ENCODE assay signal across 18 mouse cellular contexts in genomic region chr2:164423464-164423863, GRCm38 (mm10). TPM values are rescaled to one million over a fixed set of nuclear protein-coding genes. Genes with fewer than 3 reads are reported as not detected.
DNase-seq lines count a peak whose midpoint lies in the region; ATAC-seq and TF ChIP-seq lines count a peak whose summit lies in the region.
"Had no signal": no experiment of that assay in that cellular context is flagged by ENCODE, and none has a peak within 500 bp of the region (broad histone marks: within the 10 kb centered on the region; RNA-seq: fewer than 3 reads in every experiment).

No protein-coding gene starts in this region.

- TF ChIP-seq CTCF in gastrocnemius, adult 2 months (IDR thresholded peaks at IDR 0.05), result no peak
- TF ChIP-seq CTCF in lung, postnatal 0 days (IDR thresholded peaks at IDR 0.05), result no peak
- no peak for TF ChIP-seq CTCF in lung, adult 2 months (IDR thresholded peaks at IDR 0.05; ENCODE audit: insufficient read depth, low read length)
- no peak for TF ChIP-seq CTCF in bone marrow, adult 2 months (IDR thresholded peaks at IDR 0.05; ENCODE audit: control insufficient read depth, insufficient read depth, low read length)

- ATAC-seq in lung, postnatal 0 days, result peak; percentile 31; the same call in 1 of the 2 replicates
- ATAC-seq in intestine, embryonic 16.5 days, result no peak
- ATAC-seq: forebrain, postnatal 0 days had no signal

- H3K27me3 ChIP-seq in lung, postnatal 0 days (replicated peaks; ENCODE audit: insufficient read depth, low read length), result no peaks in the 10 kb centered on the region
- no peaks in the 10 kb centered on the region for H3K27me3 ChIP-seq in intestine, embryonic 16.5 days (replicated peaks; ENCODE audit: control insufficient read depth, insufficient read depth, low read length)

- no peak overlapping the region for H3K9ac ChIP-seq in lung, postnatal 0 days (replicated peaks; ENCODE audit: low read depth)
- no peak overlapping the region for H3K9ac ChIP-seq in intestine, embryonic 16.5 days (ENCODE audit: low read depth, low read length)
- H3K9ac ChIP-seq: forebrain, postnatal 0 days; heart, embryonic 15.5 days had no signal

- no peaks in the 10 kb centered on the region for H3K4me1 ChIP-seq in lung, postnatal 0 days (ENCODE audit: insufficient read depth, low read depth, low read length)
- no peaks in the 10 kb centered on the region for H3K4me1 ChIP-seq in lung, adult 2 months (ENCODE audit: control insufficient read depth, insufficient read depth, low read length)
- peaks cover 2% of the 10 kb centered on the region for H3K4me1 ChIP-seq in bone marrow, adult 2 months (ENCODE audit: control insufficient read depth, insufficient read depth, low read length)
- H3K4me1 ChIP-seq in intestine, embryonic 16.5 days (ENCODE audit: control insufficient read depth, insufficient read depth, low read length), result peaks cover 2% of the 10 kb centered on the region
- H3K4me1 ChIP-seq: heart, embryonic 15.5 days had no signal

- DNase-seq in gastrocnemius, adult 2 months, result peak; percentile 50
- DNase-seq in gastrocnemius, postnatal 14 days, result no peak
- no peak for DNase-seq in lung, postnatal 0 days (ENCODE audit: low spot score)
- DNase-seq in lung, adult 2 months, result no peak
- no peak for DNase-seq in c-Kit-positive CD71-positive TER-119-positive erythroid progenitor cells, embryonic 14.5 days (ENCODE audit: low spot score)
- DNase-seq: cerebellum, postnatal 14 days; forebrain, postnatal 0 days; kidney, adult 11 months; lung, adult 18-20 months; midbrain, embryonic 14.5 days had no signal

- no peaks in the 10 kb centered on the region for H3K9me3 ChIP-seq in lung, postnatal 0 days (ENCODE audit: low read length)
- no peaks in the 10 kb centered on the region for H3K9me3 ChIP-seq in intestine, embryonic 16.5 days (ENCODE audit: control insufficient read depth, low read length)
- H3K9me3 ChIP-seq: heart, embryonic 15.5 days; limb, embryonic 10.5 days had no signal

- no peak overlapping the region for H3K4me3 ChIP-seq in gastrocnemius, adult 2 months
- H3K4me3 ChIP-seq in lung, postnatal 0 days (ENCODE audit: low read depth, low read length), result no peak overlapping the region
- no peak overlapping the region for H3K4me3 ChIP-seq in lung, adult 2 months (replicated peaks; ENCODE audit: extremely low read depth, low read depth, low read length)
- H3K4me3 ChIP-seq in bone marrow, adult 2 months (replicated peaks; ENCODE audit: control insufficient read depth, low read depth, low read length), result no peak overlapping the region
- H3K4me3 ChIP-seq in intestine, embryonic 16.5 days (ENCODE audit: low read length), result no peak overlapping the region
- H3K4me3 ChIP-seq: heart, embryonic 15.5 days; limb, embryonic 10.5 days had no signal

- H3K36me3 ChIP-seq in lung, postnatal 0 days (ENCODE audit: insufficient read depth, low read length), result peaks cover 14% of the 10 kb centered on the region
- peaks cover 14% of the 10 kb centered on the region for H3K36me3 ChIP-seq in intestine, embryonic 16.5 days (ENCODE audit: control insufficient read depth, insufficient read depth, low read length)

- TF ChIP-seq EP300 in lung, postnatal 0 days (IDR thresholded peaks at IDR 0.05), result no peak

- H3K4me2 ChIP-seq in lung, postnatal 0 days (replicated peaks; ENCODE audit: low read depth, low read length), result no peak overlapping the region
- H3K4me2 ChIP-seq in intestine, embryonic 16.5 days (ENCODE audit: low read depth, low read length), result no peak overlapping the region
- H3K4me2 ChIP-seq: heart, embryonic 15.5 days had no signal

- TF ChIP-seq POLR2A in lung, adult 2 months (IDR thresholded peaks at IDR 0.05; ENCODE audit: borderline replicate concordance, extremely low read depth, low read depth, low read length), result no peak
- TF ChIP-seq POLR2A in bone marrow, adult 2 months (IDR thresholded peaks at IDR 0.05; ENCODE audit: borderline replicate concordance, control insufficient read depth, low read depth, low read length), result no peak

- intact Hi-C loops in gastrocnemius, adult 2 months (cut with DNase I), result no loop called here
- intact Hi-C loops in gastrocnemius, postnatal 14 days (cut with DNase I; ENCODE audit: low total_unique reads), result no loop called here

- WGBS in lung, postnatal 0 days, result 66% methylated on average over 11 of the region's 11 CpGs
- 65% methylated on average over 11 of the region's 11 CpGs for WGBS in lung, adult 2 months
- WGBS in bone marrow, adult 2 months, result 69% methylated on average over 11 of the region's 11 CpGs
- WGBS in intestine, embryonic 16.5 days, result 86% methylated on average over 11 of the region's 11 CpGs

- H3K27ac ChIP-seq in gastrocnemius, adult 2 months, result peak overlapping the region; percentile 67
- no peak overlapping the region for H3K27ac ChIP-seq in lung, postnatal 0 days (ENCODE audit: low read length)
- H3K27ac ChIP-seq in bone marrow, adult 2 months (ENCODE audit: control insufficient read depth, insufficient read depth, low read depth, low read length, poor library complexity), result peak overlapping the region; percentile 75
- H3K27ac ChIP-seq in intestine, embryonic 16.5 days (ENCODE audit: low read length), result peak overlapping the region; percentile 55
- H3K27ac ChIP-seq: heart, embryonic 15.5 days; limb, embryonic 10.5 days; macrophage had no signal

RNA-seq across cellular contexts. Expression of gene Matn4, which starts 18.5 kb away (rescaled TPM):
- total RNA-seq in gastrocnemius, adult 2 months (2021), result 1 to 10 TPM in 1 of 2 experiments, under 1 TPM in 1; 0.56 to 1.7 TPM
- 1 to 10 TPM; 3.7 to 5.4 TPM for total RNA-seq in gastrocnemius, postnatal 14 days (2021)
- polyA plus RNA-seq in lung, postnatal 0 days (2015; fragmentation: Nextera tagmentation; extraction: Ambion mirVana), result 71.4 and 81.2 TPM in 2 replicates
- polyA plus RNA-seq in lung, adult 2 months (2012; rRNA removed), result 78.0 and 80.1 TPM in 2 replicates
- 0.86 and 1.2 TPM in 2 replicates for polyA plus RNA-seq in bone marrow, adult 2 months (2011; ENCODE audit: insufficient read depth, insufficient read length, low replicate concordance, missing spikeins)
- polyA plus RNA-seq in intestine, embryonic 16.5 days (2015; fragmentation: Nextera tagmentation; extraction: Ambion mirVana), result 8.3 and 9.0 TPM in 2 replicates
- total RNA-seq: granulocyte monocyte progenitor cell, adult 5-6 weeks had no signal
- polyA plus RNA-seq: macrophage; midbrain, embryonic 14.5 days had no signal

RNA-seq across cellular contexts. Expression of gene Sdc4, which starts 20.2 kb away (rescaled TPM):
- total RNA-seq in gastrocnemius, adult 2 months (2021), result 10 to 100 TPM; 39.8 to 95.4 TPM
- total RNA-seq in gastrocnemius, postnatal 14 days (2021), result 10 to 100 TPM; 45.1 to 72.6 TPM
- 217 and 289 TPM in 2 replicates for polyA plus RNA-seq in lung, postnatal 0 days (2015; fragmentation: Nextera tagmentation; extraction: Ambion mirVana)
- 75.1 and 91.1 TPM in 2 replicates for polyA plus RNA-seq in lung, adult 2 months (2012; rRNA removed)
- polyA plus RNA-seq in bone marrow, adult 2 months (2011; ENCODE audit: insufficient read depth, insufficient read length, low replicate concordance, missing spikeins), result 12.6 and 22.1 TPM in 2 replicates
- polyA plus RNA-seq in intestine, embryonic 16.5 days (2015; fragmentation: Nextera tagmentation; extraction: Ambion mirVana), result 130 and 138 TPM in 2 replicates
- total RNA-seq: granulocyte monocyte progenitor cell, adult 5-6 weeks had no signal

RNA-seq across cellular contexts. Expression of gene Rbpjl, which starts 20.5 kb away (rescaled TPM):
- not detected for total RNA-seq in gastrocnemius, adult 2 months (2021)
- total RNA-seq in gastrocnemius, postnatal 14 days (2021), result under 1 TPM in 1 of 2 experiments, not detected in 1; 0.07 TPM
- 29.7 and 42.6 TPM in 2 replicates for polyA plus RNA-seq in lung, postnatal 0 days (2015; fragmentation: Nextera tagmentation; extraction: Ambion mirVana)
- 86.8 and 101 TPM in 2 replicates for polyA plus RNA-seq in lung, adult 2 months (2012; rRNA removed)
- not detected in 2 replicates for polyA plus RNA-seq in bone marrow, adult 2 months (2011; ENCODE audit: insufficient read depth, insufficient read length, low replicate concordance, missing spikeins)
- 25.1 and 25.4 TPM in 2 replicates for polyA plus RNA-seq in intestine, embryonic 16.5 days (2015; fragmentation: Nextera tagmentation; extraction: Ambion mirVana)
- total RNA-seq: forebrain, postnatal 0 days; granulocyte monocyte progenitor cell, adult 5-6 weeks had no signal
- polyA plus RNA-seq: embryonic facial prominence, embryonic 11.5 days; hindbrain, embryonic 11.5 days; limb, embryonic 10.5 days; macrophage; midbrain, embryonic 14.5 days had no signal

RNA-seq across cellular contexts. Expression of gene Sys1, which starts 33.3 kb away (rescaled TPM):
- total RNA-seq in gastrocnemius, adult 2 months (2021), result 10 to 100 TPM; 21.7 to 24.7 TPM
- total RNA-seq in gastrocnemius, postnatal 14 days (2021), result 10 to 100 TPM; 15.0 to 15.6 TPM
- 63.5 and 66.2 TPM in 2 replicates for polyA plus RNA-seq in lung, postnatal 0 days (2015; fragmentation: Nextera tagmentation; extraction: Ambion mirVana)
- polyA plus RNA-seq in lung, adult 2 months (2012; rRNA removed), result 89.8 and 133 TPM in 2 replicates
- polyA plus RNA-seq in bone marrow, adult 2 months (2011; ENCODE audit: insufficient read depth, insufficient read length, low replicate concordance, missing spikeins), result 10.1 and 26.7 TPM in 2 replicates
- polyA plus RNA-seq in intestine, embryonic 16.5 days (2015; fragmentation: Nextera tagmentation; extraction: Ambion mirVana), result 54.0 and 56.4 TPM in 2 replicates

RNA-seq across cellular contexts. Expression of gene Slpi, which starts 34.6 kb away (rescaled TPM):
- under 1 TPM in 1 of 2 experiments, not detected in 1; 0.45 TPM for total RNA-seq in gastrocnemius, adult 2 months (2021)
- total RNA-seq in gastrocnemius, postnatal 14 days (2021), result under 1 TPM; 0.64 to 0.66 TPM
- polyA plus RNA-seq in lung, postnatal 0 days (2015; fragmentation: Nextera tagmentation; extraction: Ambion mirVana), result 79.5 and 106 TPM in 2 replicates
- polyA plus RNA-seq in lung, adult 2 months (2012; rRNA removed), result 64.8 and 662 TPM in 2 replicates
- 48.8 and 108 TPM in 2 replicates for polyA plus RNA-seq in bone marrow, adult 2 months (2011; ENCODE audit: insufficient read depth, insufficient read length, low replicate concordance, missing spikeins)
- polyA plus RNA-seq in intestine, embryonic 16.5 days (2015; fragmentation: Nextera tagmentation; extraction: Ambion mirVana), result 2.3 and 2.7 TPM in 2 replicates
- total RNA-seq: forebrain, postnatal 0 days had no signal
- polyA plus RNA-seq: limb, embryonic 10.5 days; midbrain, embryonic 14.5 days had no signal

Comparison
In these comparisons a context has a peak if more than half of its experiments do, and no peak if none do; other contexts are left out.
1. RNA of gene Rbpjl, which starts 20.5 kb away (polyA plus RNA-seq): 86.8 to 101 TPM in lung, adult 2 months, 29.7 to 42.6 TPM in lung, postnatal 0 days and 25.1 to 25.4 TPM in intestine, embryonic 16.5 days; not detected in bone marrow, adult 2 months; every median in the first group is over 10 times any median in the second.